Mouse (Mus musculus) cortical plate, adult 2 months (tissue): ENCODE measurements around the gene Ctcf. TPM values are rescaled to one million over a fixed set of nuclear protein-coding genes. Genes with fewer than 3 reads are reported as not detected.

ENCODE experiments used
- H3K27ac ChIP-seq: fragments of 200-500 bp; 2 replicates; pipeline ENCODE4 v1.5.1; 2012; ENCODE audit warnings: low read length, control low read depth, inconsistent platforms; ENCODE audit not compliant: insufficient read depth
- H3K4me1 ChIP-seq: fragments of 200-500 bp; 2 replicates; pipeline ENCODE4 v1.6.1; 2011; ENCODE audit warnings: low read length; ENCODE audit not compliant: control insufficient read depth, insufficient read depth
- H3K4me3 ChIP-seq: fragments of 200-500 bp; 2 replicates; pipeline ENCODE4 v1.5.1; 2011; ENCODE audit warnings: mild to moderate bottlenecking, low read length, control low read depth; ENCODE audit not compliant: insufficient read depth
- CTCF ChIP-seq: fragments of 200-500 bp; IDR thresholded peaks from 2 replicates; pipeline ENCODE4 v1.5.1; 2011; ENCODE audit warnings: mild to moderate bottlenecking, control low read depth, low read length; ENCODE audit not compliant: insufficient read depth; ENCODE audit errors: extremely low read depth
- POLR2A ChIP-seq: fragments of 200-500 bp; IDR thresholded peaks from 2 replicates; pipeline ENCODE4 v1.6.1; 2011; ENCODE audit warnings: mild to moderate bottlenecking, low read length, control low read depth; ENCODE audit not compliant: insufficient read depth; ENCODE audit errors: extremely low read depth
- polyA plus RNA-seq: library from polyadenylated mRNA; depleted of rRNA; stranded (reverse); fragments of >200 nt; gene quantifications from 2 replicates; pipeline ENCODE4 v1.2.3, GENCODE M21; 2012

The Ctcf gene
- polyA plus RNA-seq, 1 experiment: 30.8 TPM

- Histone ChIP-seq H3K4me3 (no peak overlapping the region), H3K4me1 (no peaks in the 10 kb centered on the region), H3K27ac (no peak overlapping the region)
- no peak for TF ChIP-seq CTCF
- no peak for TF ChIP-seq POLR2A
These were observed 50.2 kb downstream of the Ctcf start for GRCm38 (mm10) chr8:105686551-105686950.

GRCm38 (mm10) chr8:105687512-105687911, 51.1 kb downstream of the Ctcf start:
- no peak for TF ChIP-seq CTCF
- no peak for TF ChIP-seq POLR2A
- H3K4me3 ChIP-seq: no peak overlapping the region
- H3K27ac ChIP-seq: no peak overlapping the region
- no peaks in the 10 kb centered on the region for H3K4me1 ChIP-seq

- H3K4me1 ChIP-seq: no peaks in the 10 kb centered on the region
- no peak overlapping the region for H3K27ac ChIP-seq
- TF ChIP-seq CTCF (no peak), POLR2A (no peak)
- H3K4me3 ChIP-seq: no peak overlapping the region
These were observed 51.9 kb downstream of the Ctcf start for GRCm38 (mm10) chr8:105688242-105688752.

GRCm38 (mm10) chr8:105689256-105689982, 53.1 kb downstream of the Ctcf start:
- Histone ChIP-seq H3K4me3 (no peak overlapping the region), H3K4me1 (no peaks in the 10 kb centered on the region), H3K27ac (no peak overlapping the region)
- TF ChIP-seq CTCF: no peak
- no peak for TF ChIP-seq POLR2A

- Histone ChIP-seq H3K27ac (no peak overlapping the region), H3K4me1 (no peaks in the 10 kb centered on the region), H3K4me3 (no peak overlapping the region)
- TF ChIP-seq POLR2A (no peak), CTCF (no peak)
These were observed 53.6 kb downstream of the Ctcf start for GRCm38 (mm10) chr8:105689983-105690360.

DNA sequence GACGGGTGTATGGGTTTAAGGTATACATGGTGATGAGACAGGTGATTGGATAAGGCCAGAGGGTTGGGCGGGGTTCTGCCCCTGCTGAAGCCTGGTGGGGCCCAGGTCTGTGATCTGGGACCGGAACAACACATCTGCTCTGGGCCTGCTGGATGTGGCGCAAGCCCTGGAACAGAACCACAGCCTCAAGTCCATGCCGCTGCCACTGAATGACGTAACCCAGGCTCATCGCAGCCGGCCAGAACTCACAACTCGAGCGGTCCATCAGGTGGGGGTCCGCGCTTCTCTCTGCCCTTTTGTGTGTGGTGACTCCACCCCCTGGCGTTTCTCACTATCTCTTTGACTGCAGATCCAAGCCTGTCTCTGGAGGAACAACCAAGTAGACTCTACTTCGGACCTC, 54.6 kb downstream of the Ctcf start:
- no peak overlapping the region for H3K27ac ChIP-seq
- H3K4me1 ChIP-seq: no peaks in the 10 kb centered on the region
- TF ChIP-seq POLR2A (no peak), CTCF (no peak)
- no peak overlapping the region for H3K4me3 ChIP-seq

GRCm38 (mm10) chr8:105692449-105693182, 56.2 kb downstream of the Ctcf start:
- no peak overlapping the region for H3K27ac ChIP-seq
- H3K4me3 ChIP-seq: no peak overlapping the region
- no peak for TF ChIP-seq CTCF
- TF ChIP-seq POLR2A: no peak
- no peaks in the 10 kb centered on the region for H3K4me1 ChIP-seq

- Histone ChIP-seq H3K4me3 (peak overlapping the region; percentile 100), H3K27ac (peak overlapping the region; percentile 87; the same call in 1 of the 2 replicates), H3K4me1 (no peaks in the 10 kb centered on the region)
- TF ChIP-seq POLR2A: no peak; the same call in 1 of the 2 replicates
- TF ChIP-seq CTCF: no peak
These were observed 57.3 kb downstream of the Ctcf start for GRCm38 (mm10) chr8:105693648-105694047.

DNA sequence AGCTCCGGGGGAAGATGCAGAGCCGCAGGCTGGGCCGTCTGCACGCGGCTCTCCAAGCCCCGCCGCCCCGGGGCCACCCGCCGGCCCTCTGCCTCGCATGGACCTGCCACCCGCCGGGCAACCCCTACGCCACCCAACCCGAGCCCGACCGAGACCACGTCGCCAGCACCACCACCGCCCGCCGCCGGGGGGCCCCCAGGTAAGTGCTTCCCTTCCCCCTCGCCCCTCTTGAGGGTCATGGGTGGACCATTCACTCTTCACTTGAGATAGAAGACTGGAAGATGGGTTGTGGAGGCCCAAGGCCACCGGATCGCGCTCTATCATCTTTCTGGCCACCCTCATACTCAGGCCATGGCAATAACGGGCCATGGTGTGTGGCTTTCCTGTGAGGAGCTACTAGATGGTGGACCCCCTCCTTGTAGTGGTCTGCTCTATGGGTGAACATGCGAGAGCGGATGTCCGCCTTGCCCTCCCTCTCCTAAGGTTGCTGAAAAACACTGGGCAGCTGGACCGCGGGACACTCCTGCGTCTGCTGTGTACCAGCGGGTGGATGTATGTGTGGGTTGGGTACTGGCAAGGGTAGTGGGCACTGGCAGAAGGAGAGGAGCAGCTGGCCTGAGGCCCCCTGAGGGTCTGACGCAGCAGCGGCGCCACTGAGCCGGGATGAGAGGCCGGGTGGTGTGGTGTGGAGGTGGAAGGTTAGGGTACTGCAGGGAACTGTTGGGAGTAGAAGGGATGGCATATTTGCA, 57.9 kb downstream of the Ctcf start:
- Histone ChIP-seq H3K4me3 (peak overlapping the region; percentile 100), H3K27ac (peak overlapping the region; percentile 87), H3K4me1 (no peaks in the 10 kb centered on the region)
- TF ChIP-seq POLR2A (no peak), CTCF (no peak)
